Mouse (Mus musculus) macrophage (primary cell): ENCODE results near the gene Hpcal4. TPM values are rescaled to one million over a fixed set of nuclear protein-coding genes. Genes with fewer than 3 reads are reported as not detected.
"Not testable (repeated sequence)": the region's sequence is repeated elsewhere in the genome, so short reads cannot be mapped to it uniquely, and the experiment has no call there.

Experiments used
- H3K27ac ChIP-seq: fragments of 350-480 bp; formaldehyde crosslinking; 2 replicates; pipeline ENCODE4 v1.9.0; 2021
- H3K36me3 ChIP-seq: fragments of 350-480 bp; formaldehyde crosslinking; 2 replicates; pipeline ENCODE4 v1.9.0; 2021; ENCODE audit errors: inconsistent target
- H3K4me3 ChIP-seq: fragments of 350-480 bp; formaldehyde crosslinking; 2 replicates; pipeline ENCODE4 v1.9.0; 2021; ENCODE audit errors: inconsistent target
- H3K79me2 ChIP-seq: fragments of 350-480 bp; formaldehyde crosslinking; 2 replicates; pipeline ENCODE4 v1.9.0; 2021; ENCODE audit errors: inconsistent target
- WGBS: methylation state at CpG from one replicate; pipeline ENCODE4 v1.1.7; 2026; ENCODE audit warnings: inconsistent platforms; ENCODE audit not compliant: missing documents; 5-methylcytosine and 5-hydroxymethylcytosine counted together
- polyA plus RNA-seq: library from polyadenylated mRNA; stranded (reverse); fragments of 250-400 nt; gene quantifications from 3 replicates; pipeline ENCODE4 v1.2.4, GENCODE M21; 2018; ENCODE audit warnings: inconsistent platforms
- total RNA-seq, 78 experiments: library from RNA; depleted of rRNA; stranded (reverse); fragments of 250-400 nt; gene quantifications; 1 replicate in 9 of 78; 2 replicates in 24 of 78; 3 replicates in 43 of 78; 4 replicates in 2 of 78; pipeline ENCODE4 v1.2.4; 2018; ENCODE audit warnings: inconsistent platforms in 56 of 78

Hpcal4 gene
- not detected for total RNA-seq (2018; cell fraction: chromatin; rRNA removed)
- total RNA-seq (2018; cell fraction: cytosol; rRNA removed) = under 1 TPM in 2 of 26 experiments, not detected in 24; under 0.01 to 0.09 TPM
- total RNA-seq (2018; cell fraction: nucleus; rRNA removed) = not detected
- polyA plus RNA-seq = not detected in 3 replicates

GRCm38 (mm10) chr4:123182328-123183238, at the start of gene Hpcal4:
Gene Hpcal4 (plus strand): TSS chr4:123183227.
- H3K36me3 ChIP-seq = no peaks in the 10 kb centered on the region
- no peaks in the 10 kb centered on the region for H3K79me2 ChIP-seq
- WGBS = 2% methylated on average over 44 of the region's 44 CpGs
- no peak within 1 kb of the TSS for H3K4me3 ChIP-seq
- H3K27ac ChIP-seq = no peak within 1 kb of the TSS

- Histone ChIP-seq H3K4me3 (no peak overlapping the region), H3K36me3 (peaks cover 34% of the 10 kb centered on the region), H3K27ac (no peak overlapping the region), H3K79me2 (peaks cover 9% of the 10 kb centered on the region)
- WGBS = 60% methylated on average over 3 of the region's 3 CpGs
Measured at GRCm38 (mm10) chr4:123137551-123137950, 45.5 kb upstream of the Hpcal4 start.

GRCm38 (mm10) chr4:123139513-123140154, 43.4 kb upstream of the Hpcal4 start, which contains the start of gene Ppie:
Gene Ppie (minus strand): TSS chr4:123139951.
- WGBS = 2% methylated on average over 34 of the region's 34 CpGs
- Histone ChIP-seq H3K4me3 (peak within 1 kb of the TSS; percentile 67), H3K27ac (peak within 1 kb of the TSS; percentile 49), H3K79me2 (peaks cover 9% of the 10 kb centered on the region), H3K36me3 (peaks cover 14% of the 10 kb centered on the region; the same call in 1 of the 2 replicates)

- H3K4me3 ChIP-seq = no peak overlapping the region
- no peak overlapping the region for H3K27ac ChIP-seq
- H3K79me2 ChIP-seq = no peaks in the 10 kb centered on the region
- no peaks in the 10 kb centered on the region for H3K36me3 ChIP-seq
- WGBS = 9% methylated on average over 5 of the region's 5 CpGs
Measured at GRCm38 (mm10) chr4:123147446-123148150, 35.4 kb upstream of the Hpcal4 start.

GRCm38 (mm10) chr4:123152003-123152402, 31.0 kb upstream of the Hpcal4 start:
- Histone ChIP-seq H3K27ac (no peak overlapping the region), H3K79me2 (no peaks in the 10 kb centered on the region), H3K36me3 (no peaks in the 10 kb centered on the region), H3K4me3 (no peak overlapping the region)
- WGBS = 94% methylated on average over 2 of the region's 4 CpGs

- Histone ChIP-seq H3K36me3 (no peaks in the 10 kb centered on the region), H3K4me3 (no peak overlapping the region), H3K27ac (no peak overlapping the region), H3K79me2 (no peaks in the 10 kb centered on the region)
- WGBS = 78% methylated on average over 5 of the region's 5 CpGs
Measured at GRCm38 (mm10) chr4:123152976-123153375, 30.1 kb upstream of the Hpcal4 start.

GRCm38 (mm10) chr4:123155004-123155403, 28.0 kb upstream of the Hpcal4 start:
- Histone ChIP-seq H3K4me3 (no peak overlapping the region), H3K36me3 (no peaks in the 10 kb centered on the region), H3K79me2 (no peaks in the 10 kb centered on the region), H3K27ac (no peak overlapping the region)
- 37% methylated on average over 4 of the region's 4 CpGs for WGBS

GRCm38 (mm10) chr4:123155427-123155826, 27.6 kb upstream of the Hpcal4 start:
- 71% methylated on average over 2 of the region's 2 CpGs for WGBS
- no peak overlapping the region for H3K27ac ChIP-seq
- no peaks in the 10 kb centered on the region for H3K79me2 ChIP-seq
- no peaks in the 10 kb centered on the region for H3K36me3 ChIP-seq
- H3K4me3 ChIP-seq = no peak overlapping the region

GRCm38 (mm10) chr4:123155840-123156239, 27.2 kb upstream of the Hpcal4 start:
- Histone ChIP-seq H3K79me2 (no peaks in the 10 kb centered on the region), H3K36me3 (no peaks in the 10 kb centered on the region), H3K4me3 (no peak overlapping the region)

GRCm38 (mm10) chr4:123160571-123160970, 22.5 kb upstream of the Hpcal4 start:
- WGBS = 85% methylated on average over 5 of the region's 6 CpGs
- Histone ChIP-seq H3K79me2 (no peaks in the 10 kb centered on the region), H3K27ac (no peak overlapping the region), H3K36me3 (no peaks in the 10 kb centered on the region), H3K4me3 (no peak overlapping the region)

More at GRCm38 (mm10) chr4:123155840-123156239, 27.2 kb upstream of the Hpcal4 start:
- no peak overlapping the region for H3K27ac ChIP-seq

GRCm38 (mm10) chr4:123161251-123161650, 21.8 kb upstream of the Hpcal4 start:
- not testable (repeated sequence) for H3K36me3 ChIP-seq, H3K79me2 ChIP-seq, H3K4me3 ChIP-seq, H3K27ac ChIP-seq
- 73% methylated on average over 3 of the region's 3 CpGs for WGBS

GRCm38 (mm10) chr4:123162305-123162917, 20.6 kb upstream of the Hpcal4 start:
- H3K27ac ChIP-seq = no peak overlapping the region
- H3K79me2 ChIP-seq = no peaks in the 10 kb centered on the region
- no peaks in the 10 kb centered on the region for H3K36me3 ChIP-seq
- no peak overlapping the region for H3K4me3 ChIP-seq
- WGBS = 10% methylated on average over 15 of the region's 15 CpGs

GRCm38 (mm10) chr4:123164157-123164556, 18.9 kb upstream of the Hpcal4 start:
- Histone ChIP-seq H3K79me2 (no peaks in the 10 kb centered on the region), H3K4me3 (no peak overlapping the region), H3K36me3 (no peaks in the 10 kb centered on the region), H3K27ac (no peak overlapping the region)
- WGBS = 89% methylated on average over 15 of the region's 15 CpGs

GRCm38 (mm10) chr4:123171811-123172210, 11.2 kb upstream of the Hpcal4 start:
- Histone ChIP-seq H3K79me2 (no peaks in the 10 kb centered on the region), H3K4me3 (no peak overlapping the region), H3K36me3 (no peaks in the 10 kb centered on the region), H3K27ac (no peak overlapping the region)
